Mouse (Mus musculus): Measurements from ENCODE around the gene Kctd8. TPM values are rescaled to one million over a fixed set of nuclear protein-coding genes. Genes with fewer than 3 reads are reported as not detected.
A peak's percentile ranks its signal among the peaks of the same experiment; 100 is the strongest.

Kctd8 gene
- total RNA-seq, 1 experiment from 2014 or later = not detected

DNA sequence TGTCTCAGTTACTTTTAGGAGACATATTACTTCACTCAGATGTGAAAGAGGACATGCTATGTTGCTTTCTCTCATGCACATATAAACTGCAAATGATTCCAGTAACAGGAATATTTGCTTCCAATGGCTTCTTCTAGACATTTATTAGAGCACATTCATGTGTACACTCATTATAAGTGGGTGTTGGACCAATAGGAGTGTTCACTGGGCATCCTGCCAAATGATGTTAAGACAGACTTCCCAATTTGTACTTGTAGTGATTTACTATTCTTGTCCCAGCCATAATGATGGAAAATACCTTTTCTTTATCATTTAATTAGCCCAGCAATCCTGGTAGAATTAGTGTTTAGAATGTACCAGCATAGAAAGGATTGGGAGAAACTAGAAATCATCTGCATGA lies 132.1 kb downstream of the Kctd8 start:
- ATAC-seq (replicated peaks; ENCODE audit: insufficient number of reproducible peaks, low FRiP score, low TSS enrichment, poor library complexity, severe bottlenecking) = no peak

DNA sequence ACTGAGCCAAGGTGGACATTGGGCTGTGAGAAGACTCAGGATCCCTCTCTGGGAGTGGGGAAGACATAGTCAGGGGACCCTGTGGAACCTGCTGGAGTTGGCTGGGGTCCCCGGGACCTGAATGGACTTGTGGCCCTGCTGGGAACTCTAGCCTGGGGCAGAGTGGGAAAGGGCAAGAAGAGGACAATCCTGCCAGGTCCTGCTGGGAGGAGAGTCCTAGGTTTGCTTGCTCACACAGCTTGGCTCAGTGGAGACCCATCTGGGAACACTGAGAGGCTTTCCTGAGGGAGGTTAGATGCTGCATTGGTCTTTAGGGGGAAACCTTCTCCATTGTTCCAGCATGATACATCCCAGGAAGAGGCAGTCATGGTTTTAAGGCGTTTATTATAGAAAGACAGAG lies 133.8 kb downstream of the Kctd8 start:
- 0 out of 2 replicates have a peak, but pooled peaks have one; percentile 47 for ATAC-seq (replicated peaks; ENCODE audit: insufficient number of reproducible peaks, low FRiP score, low TSS enrichment, poor library complexity, severe bottlenecking)

DNA sequence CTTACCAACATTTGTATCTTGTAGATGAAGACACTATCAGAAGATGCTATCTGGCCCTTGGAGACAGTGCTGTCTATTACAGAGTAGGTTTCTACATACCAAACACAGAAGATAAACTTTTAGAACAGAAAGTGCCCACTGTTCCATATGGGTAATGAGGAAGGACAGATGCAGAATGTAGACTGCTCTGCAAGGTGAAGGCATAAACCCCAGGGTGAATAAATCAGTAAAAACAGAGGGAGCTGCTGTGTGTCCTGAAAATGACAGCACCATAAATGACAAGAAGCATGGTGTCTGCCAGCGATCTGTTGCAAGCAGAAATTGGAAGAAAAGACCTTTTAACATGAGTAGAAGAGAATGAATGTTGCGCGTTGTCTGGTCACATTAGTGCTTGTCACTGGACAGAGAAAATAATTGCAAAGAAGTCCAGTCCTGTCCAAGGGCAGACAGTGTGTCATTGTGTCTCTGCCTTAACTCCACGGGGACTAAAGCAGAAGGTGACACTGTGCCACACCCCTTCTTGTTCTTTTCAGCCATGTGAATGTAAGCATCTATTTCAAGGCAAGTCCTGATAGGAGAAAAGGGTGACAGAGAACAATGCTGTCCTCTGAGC lies 181.5 kb downstream of the Kctd8 start:
- no peak for ATAC-seq (replicated peaks; ENCODE audit: insufficient number of reproducible peaks, low FRiP score, low TSS enrichment, poor library complexity, severe bottlenecking)

DNA sequence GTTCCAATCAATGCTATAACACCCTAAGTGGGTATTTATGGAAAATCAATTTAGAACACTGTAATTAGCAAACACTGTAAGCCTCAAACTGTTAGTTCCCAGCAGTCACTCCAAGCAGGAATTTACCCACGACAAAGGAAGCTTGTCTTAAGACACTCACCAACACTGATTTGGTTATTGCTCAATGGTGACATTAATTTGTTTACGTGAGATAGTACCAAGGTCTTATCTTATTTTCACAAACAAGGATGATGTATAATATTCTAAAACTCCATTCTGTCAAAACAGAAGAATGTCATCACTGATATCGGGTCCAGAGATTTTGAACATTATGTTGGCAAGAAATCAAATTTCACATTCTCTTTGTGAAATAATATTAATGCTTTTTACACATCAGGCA lies 185.0 kb downstream of the Kctd8 start:
- ATAC-seq (replicated peaks; ENCODE audit: insufficient number of reproducible peaks, low FRiP score, low TSS enrichment, poor library complexity, severe bottlenecking) = no peak

DNA sequence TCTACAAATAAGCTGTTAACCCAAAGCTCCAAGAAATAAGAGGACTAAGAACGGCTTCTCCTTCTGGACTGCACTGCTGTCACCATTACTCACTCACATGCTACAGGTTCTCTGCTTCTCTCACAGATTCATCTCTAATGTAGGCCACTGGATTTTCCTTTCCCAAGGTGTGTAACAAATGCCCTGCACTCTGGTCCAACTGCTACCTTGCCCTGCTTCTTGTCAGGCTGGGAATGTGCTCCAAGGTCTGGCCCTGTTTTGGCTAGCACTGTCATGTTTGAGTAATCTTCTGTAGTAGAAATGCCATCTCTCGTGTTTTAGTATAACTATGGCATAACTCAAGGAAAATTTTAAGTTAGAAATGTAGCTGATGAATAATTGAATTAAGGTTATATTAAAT lies 195.7 kb downstream of the Kctd8 start:
- ATAC-seq (replicated peaks; ENCODE audit: insufficient number of reproducible peaks, low FRiP score, low TSS enrichment, poor library complexity, severe bottlenecking) = no peak

DNA sequence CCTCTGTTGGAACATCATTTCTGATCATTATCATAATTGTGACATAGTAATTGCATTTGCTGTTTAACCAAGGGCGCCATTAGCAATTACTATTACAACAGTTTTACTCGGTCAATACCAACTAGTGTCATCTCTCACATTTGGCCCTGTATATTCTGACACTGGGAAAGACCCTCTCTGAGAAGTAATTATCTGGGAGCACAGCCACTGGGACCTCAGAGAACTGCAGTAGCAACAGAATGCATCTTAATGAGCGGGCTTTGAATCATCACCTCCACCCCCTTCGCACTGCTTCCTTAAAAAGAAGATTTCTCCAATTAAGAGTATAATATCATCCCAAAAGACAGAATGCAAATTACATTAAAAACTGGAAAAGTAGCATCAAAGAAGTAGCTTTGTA lies 200.4 kb downstream of the Kctd8 start:
- ATAC-seq (replicated peaks; ENCODE audit: insufficient number of reproducible peaks, low FRiP score, low TSS enrichment, poor library complexity, severe bottlenecking) = no peak

DNA sequence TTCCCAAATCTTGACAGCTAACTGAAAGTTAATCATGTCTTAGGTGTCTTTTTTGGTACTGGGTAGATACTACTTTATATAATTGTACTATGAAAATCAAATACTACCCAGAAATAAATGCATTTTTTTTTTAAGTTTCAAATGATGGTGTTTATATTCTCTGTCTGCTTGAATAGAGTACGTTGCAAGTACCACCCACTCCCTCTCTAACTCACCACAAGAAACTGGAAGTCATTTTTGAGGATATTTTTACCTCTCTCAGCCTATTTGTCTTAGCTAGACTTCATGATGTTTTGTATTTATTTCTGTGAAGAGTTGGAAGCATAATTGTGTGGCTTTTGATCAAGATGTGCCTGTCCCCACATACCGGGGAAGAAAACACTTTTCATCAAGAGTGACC lies 232.8 kb downstream of the Kctd8 start:
- no peak for ATAC-seq (replicated peaks; ENCODE audit: insufficient number of reproducible peaks, low FRiP score, low TSS enrichment, poor library complexity, severe bottlenecking)

DNA sequence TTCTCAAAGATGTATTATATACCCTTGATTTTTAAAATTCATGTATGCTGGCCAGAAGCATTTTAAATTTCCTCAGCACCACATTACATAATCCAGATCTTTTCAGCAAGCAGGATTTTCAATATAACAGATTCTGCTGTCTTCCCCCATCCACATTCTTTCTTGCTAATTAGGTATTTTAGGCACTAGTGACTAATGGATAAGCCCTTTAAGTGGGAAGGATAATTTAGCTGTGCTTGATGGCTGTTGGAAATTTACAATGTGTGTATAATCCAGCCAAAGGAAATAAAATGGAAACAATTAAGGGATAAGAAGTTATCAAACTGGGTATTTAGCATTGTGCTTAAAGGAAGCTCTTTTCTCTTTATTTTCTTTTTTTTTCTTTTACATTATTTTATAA lies 252.6 kb downstream of the Kctd8 start:
- ATAC-seq (replicated peaks; ENCODE audit: insufficient number of reproducible peaks, low FRiP score, low TSS enrichment, poor library complexity, severe bottlenecking) = no peak

Other genes with a start within 250 kb of the Kctd8 start
- gene Yipf7, start 201.0 kb upstream of the Kctd8 start, total RNA-seq (2017) = 1.8 TPM in 1 of 3 replicates, not detected in the others
- gene Guf1, start 215.2 kb upstream of the Kctd8 start, total RNA-seq (2017) = 17.9 to 27.7 TPM (median 27.1 TPM) in 3 replicates